Mouse (Mus musculus): ENCODE data around the gene Olfr54. TPM values are rescaled to one million over a fixed set of nuclear protein-coding genes. Genes with fewer than 3 reads are reported as not detected.
"Not testable (repeated sequence)": the region's sequence is repeated elsewhere in the genome, so short reads cannot be mapped to it uniquely, and the experiment has no call there.

Gene Olfr54
- polyA plus RNA-seq, 1 experiment from 2014 or later: not detected

DNA sequence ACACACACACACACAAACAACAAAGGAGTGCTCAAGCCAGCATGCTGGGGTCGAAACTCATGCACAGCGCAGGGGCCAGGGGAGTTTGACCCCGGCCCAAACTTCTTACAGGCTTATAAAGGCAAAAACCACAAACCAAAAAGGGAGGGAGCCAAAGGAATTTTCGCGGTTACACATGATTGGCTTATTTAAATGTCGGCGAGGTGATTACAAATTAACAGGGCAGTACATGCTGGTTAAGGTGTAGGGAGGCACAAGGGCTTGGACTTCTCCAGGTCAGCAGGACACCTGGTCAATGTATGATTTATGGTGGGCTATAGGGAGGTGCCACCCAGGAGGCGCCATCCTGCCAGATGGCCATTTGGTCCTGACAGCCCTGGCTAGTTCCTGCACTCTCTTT lies 15.3 kb downstream of the Olfr54 start:
- H3K27ac ChIP-seq (ENCODE audit: low read length); H3K27me3 ChIP-seq (ENCODE audit: control insufficient read depth, insufficient read depth, low read length); H3K4me3 ChIP-seq (ENCODE audit: low read depth, low read length); H3K4me1 ChIP-seq (ENCODE audit: control insufficient read depth, insufficient read depth, low read length); H3K9ac ChIP-seq (replicated peaks; ENCODE audit: low read depth, low read length); H3K36me3 ChIP-seq (ENCODE audit: control insufficient read depth, insufficient read depth, low read length); H3K9me3 ChIP-seq (ENCODE audit: control insufficient read depth, low read depth, low read length); ATAC-seq (ENCODE audit: insufficient number of reproducible peaks, insufficient read depth, low FRiP score, low read depth); H3K4me2 ChIP-seq (replicated peaks; ENCODE audit: low read depth, low read length): not testable (repeated sequence)
- 72% methylated on average over 8 of the region's 8 CpGs for WGBS

DNA sequence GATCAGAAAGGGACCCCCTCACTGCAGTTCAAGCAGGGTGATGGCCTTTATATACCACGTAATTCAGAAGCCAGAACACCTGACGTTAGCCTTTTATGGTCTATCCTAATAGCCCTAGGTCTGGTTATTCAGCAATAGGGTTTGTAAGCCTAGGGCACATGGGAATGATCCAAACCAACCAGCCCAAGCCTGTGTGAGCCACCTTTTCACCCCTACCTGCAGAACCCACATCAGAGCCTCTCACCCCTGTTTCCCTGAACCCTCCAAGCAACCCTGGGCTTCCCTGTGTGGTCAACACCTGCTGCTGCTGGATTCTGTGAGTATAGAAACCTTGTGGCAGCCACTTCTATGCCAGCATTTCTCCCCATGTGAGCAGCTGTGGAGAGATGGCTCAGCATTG lies 16.2 kb downstream of the Olfr54 start:
- no peaks in the 10 kb centered on the region for H3K9me3 ChIP-seq (ENCODE audit: control insufficient read depth, low read depth, low read length)
- no peaks in the 10 kb centered on the region for H3K36me3 ChIP-seq (ENCODE audit: control insufficient read depth, insufficient read depth, low read length)
- no peak overlapping the region for H3K27ac ChIP-seq (ENCODE audit: low read length)
- no peak for ATAC-seq (ENCODE audit: insufficient number of reproducible peaks, insufficient read depth, low FRiP score, low read depth)
- WGBS: 70% methylated on average over 2 of the region's 2 CpGs
- H3K4me1 ChIP-seq (ENCODE audit: control insufficient read depth, insufficient read depth, low read length): no peaks in the 10 kb centered on the region
- no peak overlapping the region for H3K4me3 ChIP-seq (ENCODE audit: low read depth, low read length)
- no peaks in the 10 kb centered on the region for H3K27me3 ChIP-seq (ENCODE audit: control insufficient read depth, insufficient read depth, low read length)
- no peak overlapping the region for H3K4me2 ChIP-seq (replicated peaks; ENCODE audit: low read depth, low read length)
- H3K9ac ChIP-seq (replicated peaks; ENCODE audit: low read depth, low read length): no peak overlapping the region

DNA sequence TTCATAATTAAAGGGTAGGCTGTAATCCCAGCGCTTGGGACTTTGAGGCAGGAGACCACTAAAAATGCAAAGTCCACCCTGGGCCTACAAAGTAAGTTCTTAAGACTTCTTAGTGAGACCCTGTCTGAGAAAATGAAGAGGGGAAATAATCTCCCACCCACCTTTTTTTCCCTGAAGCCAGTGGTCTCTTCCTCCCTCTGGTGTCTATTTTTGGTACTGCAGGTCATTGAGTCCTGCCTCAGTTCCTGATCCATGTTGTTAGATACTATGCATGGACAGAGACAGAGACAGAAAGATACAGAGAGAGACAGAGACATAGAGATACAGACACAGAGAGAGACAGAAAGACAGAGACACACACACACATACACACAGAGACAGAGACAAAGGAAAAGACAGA lies 18.8 kb downstream of the Olfr54 start:
- H3K27me3 ChIP-seq (ENCODE audit: control insufficient read depth, insufficient read depth, low read length): no peaks in the 10 kb centered on the region
- H3K4me2 ChIP-seq (replicated peaks; ENCODE audit: low read depth, low read length): no peak overlapping the region
- no peak overlapping the region for H3K9ac ChIP-seq (replicated peaks; ENCODE audit: low read depth, low read length)
- ATAC-seq (ENCODE audit: insufficient number of reproducible peaks, insufficient read depth, low FRiP score, low read depth): no peak
- no peaks in the 10 kb centered on the region for H3K36me3 ChIP-seq (ENCODE audit: control insufficient read depth, insufficient read depth, low read length)
- H3K27ac ChIP-seq (ENCODE audit: low read length): no peak overlapping the region
- 25% methylated on average over 1 of the region's 1 CpGs for WGBS
- H3K4me1 ChIP-seq (ENCODE audit: control insufficient read depth, insufficient read depth, low read length): no peaks in the 10 kb centered on the region
- no peaks in the 10 kb centered on the region for H3K9me3 ChIP-seq (ENCODE audit: control insufficient read depth, low read depth, low read length)
- no peak overlapping the region for H3K4me3 ChIP-seq (ENCODE audit: low read depth, low read length)

DNA sequence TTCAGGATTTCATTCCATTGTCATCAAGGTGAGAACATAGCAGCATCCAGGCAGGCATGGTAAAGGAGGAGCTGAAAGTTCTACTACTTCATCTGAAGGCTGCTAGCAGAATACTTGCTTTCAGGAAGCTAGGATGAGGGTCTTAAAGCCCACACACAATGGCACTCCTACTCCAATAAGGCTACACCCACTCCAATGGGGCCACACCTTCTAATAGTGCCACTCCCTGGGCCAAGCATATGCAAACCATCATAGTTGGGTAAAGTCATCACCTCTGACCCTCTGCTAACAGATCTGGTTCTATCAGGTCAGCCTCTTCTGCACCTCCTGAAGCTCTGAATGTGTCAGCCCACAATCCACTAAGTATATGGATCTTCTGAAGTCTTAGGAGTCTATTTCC lies 20.1 kb downstream of the Olfr54 start:
- not testable (repeated sequence) for H3K4me1 ChIP-seq (ENCODE audit: control insufficient read depth, insufficient read depth, low read length); H3K4me3 ChIP-seq (ENCODE audit: low read depth, low read length); H3K27ac ChIP-seq (ENCODE audit: low read length); H3K9ac ChIP-seq (replicated peaks; ENCODE audit: low read depth, low read length); H3K9me3 ChIP-seq (ENCODE audit: control insufficient read depth, low read depth, low read length); H3K27me3 ChIP-seq (ENCODE audit: control insufficient read depth, insufficient read depth, low read length); ATAC-seq (ENCODE audit: insufficient number of reproducible peaks, insufficient read depth, low FRiP score, low read depth); H3K36me3 ChIP-seq (ENCODE audit: control insufficient read depth, insufficient read depth, low read length); H3K4me2 ChIP-seq (replicated peaks; ENCODE audit: low read depth, low read length)

DNA sequence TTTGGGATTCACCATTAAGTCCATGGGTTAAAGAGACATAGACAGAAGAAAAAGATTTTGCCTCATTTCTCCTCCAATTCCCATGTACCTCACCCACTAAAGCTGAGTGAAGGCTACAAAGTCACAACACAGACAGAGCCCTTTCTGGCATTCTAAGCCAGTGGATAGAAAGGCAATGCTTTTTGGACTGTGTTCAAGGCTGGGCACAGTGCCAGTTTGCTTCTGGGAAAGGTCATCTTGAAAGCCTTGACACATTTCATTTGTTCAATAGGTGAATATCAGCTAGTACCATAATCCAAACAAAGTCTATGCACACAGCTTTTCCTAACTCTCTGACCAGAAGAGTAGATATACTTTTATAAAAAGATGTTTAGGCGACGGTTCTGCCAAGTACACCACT lies 21.9 kb downstream of the Olfr54 start:
- Histone ChIP-seq H3K4me3 (ENCODE audit: low read depth, low read length) (no peak overlapping the region), H3K36me3 (ENCODE audit: control insufficient read depth, insufficient read depth, low read length) (no peaks in the 10 kb centered on the region), H3K27me3 (ENCODE audit: control insufficient read depth, insufficient read depth, low read length) (no peaks in the 10 kb centered on the region), H3K4me2 (replicated peaks; ENCODE audit: low read depth, low read length) (no peak overlapping the region), H3K27ac (ENCODE audit: low read length) (no peak overlapping the region), H3K9me3 (ENCODE audit: control insufficient read depth, low read depth, low read length) (no peaks in the 10 kb centered on the region), H3K4me1 (ENCODE audit: control insufficient read depth, insufficient read depth, low read length) (no peaks in the 10 kb centered on the region), H3K9ac (replicated peaks; ENCODE audit: low read depth, low read length) (no peak overlapping the region)
- no peak for ATAC-seq (ENCODE audit: insufficient number of reproducible peaks, insufficient read depth, low FRiP score, low read depth)
- 51% methylated on average over 2 of the region's 2 CpGs for WGBS

DNA sequence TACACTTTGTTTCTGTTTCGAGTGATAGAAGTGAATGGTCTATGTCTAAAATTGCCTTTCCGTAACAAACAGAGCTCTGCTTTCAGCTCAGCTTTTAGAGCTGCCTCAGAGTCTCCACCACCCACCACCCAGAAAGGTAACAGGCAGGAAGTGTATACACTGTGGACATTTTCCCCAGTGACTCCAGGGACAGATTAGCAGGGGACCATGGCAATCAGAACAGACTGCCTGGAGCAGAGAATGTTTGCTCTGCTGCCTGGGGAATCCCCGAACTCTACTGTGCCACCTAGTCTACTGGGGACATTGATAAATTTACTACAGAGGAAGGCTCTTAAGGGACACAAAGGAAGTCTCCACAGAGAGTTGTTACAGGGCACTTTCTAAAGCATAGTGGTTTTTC lies 30.7 kb downstream of the Olfr54 start:
- not testable (repeated sequence) for H3K9ac ChIP-seq (replicated peaks; ENCODE audit: low read depth, low read length); H3K36me3 ChIP-seq (ENCODE audit: control insufficient read depth, insufficient read depth, low read length); H3K9me3 ChIP-seq (ENCODE audit: control insufficient read depth, low read depth, low read length); H3K4me2 ChIP-seq (replicated peaks; ENCODE audit: low read depth, low read length); H3K4me3 ChIP-seq (ENCODE audit: low read depth, low read length); ATAC-seq (ENCODE audit: insufficient number of reproducible peaks, insufficient read depth, low FRiP score, low read depth); H3K27ac ChIP-seq (ENCODE audit: low read length); H3K27me3 ChIP-seq (ENCODE audit: control insufficient read depth, insufficient read depth, low read length); H3K4me1 ChIP-seq (ENCODE audit: control insufficient read depth, insufficient read depth, low read length)
- 43% methylated on average over 3 of the region's 3 CpGs for WGBS

GRCm38 (mm10) chr11:51047809-51048208 lies 33.8 kb downstream of the Olfr54 start, which contains the start of gene Olfr1375:
Gene Olfr1375 (plus strand): TSS chr11:51048109.
- whole genome bisulfite sequencing: 74% methylated on average over 3 of the region's 3 CpGs
- not testable (repeated sequence) for H3K4me3 ChIP-seq (ENCODE audit: low read depth, low read length); H3K4me1 ChIP-seq (ENCODE audit: control insufficient read depth, insufficient read depth, low read length); H3K36me3 ChIP-seq (ENCODE audit: control insufficient read depth, insufficient read depth, low read length); ATAC-seq (ENCODE audit: insufficient number of reproducible peaks, insufficient read depth, low FRiP score, low read depth); H3K4me2 ChIP-seq (replicated peaks; ENCODE audit: low read depth, low read length); H3K9ac ChIP-seq (replicated peaks; ENCODE audit: low read depth, low read length); H3K27ac ChIP-seq (ENCODE audit: low read length); H3K27me3 ChIP-seq (ENCODE audit: control insufficient read depth, insufficient read depth, low read length); H3K9me3 ChIP-seq (ENCODE audit: control insufficient read depth, low read depth, low read length)

- no peak overlapping the region for H3K4me3 ChIP-seq (ENCODE audit: low read depth, low read length)
- 65% methylated on average over 2 of the region's 2 CpGs for WGBS
- H3K9ac ChIP-seq (replicated peaks; ENCODE audit: low read depth, low read length): no peak overlapping the region
- ATAC-seq (ENCODE audit: insufficient number of reproducible peaks, insufficient read depth, low FRiP score, low read depth): no peak
- H3K27me3 ChIP-seq (ENCODE audit: control insufficient read depth, insufficient read depth, low read length): no peaks in the 10 kb centered on the region
- H3K4me1 ChIP-seq (ENCODE audit: control insufficient read depth, insufficient read depth, low read length): no peaks in the 10 kb centered on the region
- no peaks in the 10 kb centered on the region for H3K9me3 ChIP-seq (ENCODE audit: control insufficient read depth, low read depth, low read length)
- no peak overlapping the region for H3K4me2 ChIP-seq (replicated peaks; ENCODE audit: low read depth, low read length)
- no peaks in the 10 kb centered on the region for H3K36me3 ChIP-seq (ENCODE audit: control insufficient read depth, insufficient read depth, low read length)
- H3K27ac ChIP-seq (ENCODE audit: low read length): no peak overlapping the region
These were observed 37.6 kb downstream of the Olfr54 start for GRCm38 (mm10) chr11:51051678-51052077.

DNA sequence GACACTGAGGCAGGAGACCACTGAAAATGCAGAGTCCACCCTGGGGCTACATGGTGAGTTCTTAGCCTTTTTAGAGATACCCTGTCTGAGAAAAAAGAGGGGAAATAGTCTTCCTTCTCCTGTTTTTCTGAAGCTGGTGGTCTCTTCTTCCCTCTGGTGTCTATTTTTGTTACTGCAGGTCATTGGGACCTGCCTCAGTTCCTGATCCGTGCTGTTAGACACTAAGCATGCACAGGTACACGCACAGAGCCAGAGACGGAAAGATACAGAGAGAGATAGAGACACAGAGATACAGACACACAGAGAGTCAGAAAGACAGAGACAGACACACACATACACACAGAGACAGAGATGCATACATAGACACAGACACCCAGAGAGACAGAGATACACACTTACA lies 39.2 kb downstream of the Olfr54 start:
- no peak overlapping the region for H3K27ac ChIP-seq (ENCODE audit: low read length)
- no peaks in the 10 kb centered on the region for H3K4me1 ChIP-seq (ENCODE audit: control insufficient read depth, insufficient read depth, low read length)
- H3K9me3 ChIP-seq (ENCODE audit: control insufficient read depth, low read depth, low read length): no peaks in the 10 kb centered on the region
- no peak for ATAC-seq (ENCODE audit: insufficient number of reproducible peaks, insufficient read depth, low FRiP score, low read depth)
- no peak overlapping the region for H3K9ac ChIP-seq (replicated peaks; ENCODE audit: low read depth, low read length)
- no peak overlapping the region for H3K4me3 ChIP-seq (ENCODE audit: low read depth, low read length)
- no peaks in the 10 kb centered on the region for H3K27me3 ChIP-seq (ENCODE audit: control insufficient read depth, insufficient read depth, low read length)
- H3K4me2 ChIP-seq (replicated peaks; ENCODE audit: low read depth, low read length): no peak overlapping the region
- no peaks in the 10 kb centered on the region for H3K36me3 ChIP-seq (ENCODE audit: control insufficient read depth, insufficient read depth, low read length)
- WGBS: 29% methylated on average over 3 of the region's 3 CpGs
